Mouse (Mus musculus): ENCODE measurements around the gene Fgfr2.

DNA sequence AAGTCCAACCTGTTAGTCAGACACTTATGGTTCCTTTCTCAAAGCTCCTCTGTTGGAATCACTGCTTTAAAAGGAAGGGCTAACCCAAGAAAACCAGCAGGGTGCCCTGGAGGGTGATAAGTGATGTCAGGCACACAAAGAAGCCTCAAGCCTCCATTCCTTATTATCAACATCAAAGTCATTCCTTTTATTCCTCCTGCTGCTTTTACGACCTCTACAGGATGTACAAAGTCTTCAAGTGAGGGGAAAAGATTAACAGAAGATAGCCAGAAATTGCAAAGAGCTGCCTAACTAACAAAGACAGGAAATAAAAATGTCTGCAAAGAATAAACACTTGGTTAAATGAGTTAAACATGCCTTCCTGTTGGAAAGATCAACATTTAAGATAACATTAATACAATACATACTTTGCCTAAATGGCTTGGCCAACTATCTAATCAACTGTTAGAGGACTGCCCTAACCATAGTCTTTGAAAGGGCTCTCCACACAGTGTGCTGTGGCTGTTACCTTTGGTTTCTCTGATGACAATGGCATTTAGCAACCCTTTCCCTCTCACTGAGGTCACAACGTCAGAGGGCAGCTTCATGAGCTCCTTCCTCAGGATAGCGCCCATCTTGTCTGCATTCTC lies 563.9 kb downstream of the Fgfr2 start:
- TF ChIP-seq POLR2A (IDR thresholded peaks at IDR 0.05; ENCODE audit: insufficient read length, low read depth): no peak
- TF ChIP-seq POLR2AphosphoS2 (IDR thresholded peaks at IDR 0.05; ENCODE audit: insufficient read length, low read depth): no peak
- no peak for TF ChIP-seq MAX (IDR thresholded peaks at IDR 0.05; ENCODE audit: low read depth)
- TF ChIP-seq MYOD1 (IDR thresholded peaks at IDR 0.05; ENCODE audit: control insufficient read depth in 1 of 3, insufficient read length in 2 of 3, low read depth in 2 of 3): no peak
- TF ChIP-seq TCF12 (IDR thresholded peaks at IDR 0.05; ENCODE audit: insufficient read depth, poor library complexity, severe bottlenecking): no peak
- TF ChIP-seq TCF3 (IDR thresholded peaks at IDR 0.05; ENCODE audit: insufficient read length, low read depth): no peak
